Mouse (Mus musculus): ENCODE measurements around the gene Tspan33.

Tspan33 gene

GRCm38 (mm10) chr6:29718894-29719329 is 24.9 kb downstream of the Tspan33 start:
- TF ChIP-seq GATA4 (IDR thresholded peaks at IDR 0.05; ENCODE audit: insufficient replicate concordance, low read length) = no peak

GRCm38 (mm10) chr6:29721890-29722289 is 27.9 kb downstream of the Tspan33 start:
- TF ChIP-seq GATA4 (IDR thresholded peaks at IDR 0.05; ENCODE audit: insufficient replicate concordance, low read length) = no peak

- TF ChIP-seq GATA4 (IDR thresholded peaks at IDR 0.05; ENCODE audit: insufficient replicate concordance, low read length) = no peak
Observed at GRCm38 (mm10) chr6:29726576-29727200, 32.7 kb downstream of the Tspan33 start.

- no peak for TF ChIP-seq GATA4 (IDR thresholded peaks at IDR 0.05; ENCODE audit: insufficient replicate concordance, low read length)
Observed at GRCm38 (mm10) chr6:29728035-29728434, 34.0 kb downstream of the Tspan33 start.

GRCm38 (mm10) chr6:29729491-29729890 is 35.5 kb downstream of the Tspan33 start:
- TF ChIP-seq GATA4 (IDR thresholded peaks at IDR 0.05; ENCODE audit: insufficient replicate concordance, low read length) = no peak

- no peak for TF ChIP-seq GATA4 (IDR thresholded peaks at IDR 0.05; ENCODE audit: insufficient replicate concordance, low read length)
Observed at GRCm38 (mm10) chr6:29735336-29735688, 41.3 kb downstream of the Tspan33 start, which contains the start of gene Smo. Smo (plus strand) TSS chr6:29735503.

- no peak for TF ChIP-seq GATA4 (IDR thresholded peaks at IDR 0.05; ENCODE audit: insufficient replicate concordance, low read length)
Observed at GRCm38 (mm10) chr6:29735689-29736451, 41.8 kb downstream of the Tspan33 start.

GRCm38 (mm10) chr6:29736610-29737458 is 42.8 kb downstream of the Tspan33 start:
- TF ChIP-seq GATA4 (IDR thresholded peaks at IDR 0.05; ENCODE audit: insufficient replicate concordance, low read length) = no peak

- TF ChIP-seq GATA4 (IDR thresholded peaks at IDR 0.05; ENCODE audit: insufficient replicate concordance, low read length) = no peak
Observed at GRCm38 (mm10) chr6:29751466-29752152, 57.6 kb downstream of the Tspan33 start.

GRCm38 (mm10) chr6:29753336-29753735 is 59.3 kb downstream of the Tspan33 start:
- TF ChIP-seq GATA4 (IDR thresholded peaks at IDR 0.05; ENCODE audit: insufficient replicate concordance, low read length) = no peak

- TF ChIP-seq GATA4 (IDR thresholded peaks at IDR 0.05; ENCODE audit: insufficient replicate concordance, low read length) = no peak
Observed at GRCm38 (mm10) chr6:29756001-29756400, 62.0 kb downstream of the Tspan33 start.

- no peak for TF ChIP-seq GATA4 (IDR thresholded peaks at IDR 0.05; ENCODE audit: insufficient replicate concordance, low read length)
Observed at GRCm38 (mm10) chr6:29756476-29756875, 62.5 kb downstream of the Tspan33 start.

GRCm38 (mm10) chr6:29758417-29758816 is 64.4 kb downstream of the Tspan33 start:
- TF ChIP-seq GATA4 (IDR thresholded peaks at IDR 0.05; ENCODE audit: insufficient replicate concordance, low read length) = no peak

- no peak for TF ChIP-seq GATA4 (IDR thresholded peaks at IDR 0.05; ENCODE audit: insufficient replicate concordance, low read length)
Observed at GRCm38 (mm10) chr6:29759012-29759679, 65.1 kb downstream of the Tspan33 start.

Measured in liver, adult (tissue).